Mouse (Mus musculus) embryo, embryonic 10 days (tissue): ENCODE measurements around the gene Morc2a.

Experiments used
- DNase-seq: peaks from one replicate; pipeline ENCODE4 v3.0.0-alpha.2; 2015; ENCODE audit warnings: low spot score

Gene Morc2a

GRCm38 (mm10) chr11:3684232-3684631, 35.2 kb downstream of the Morc2a start:
- no peak for DNase-seq

- DNase-seq = no peak
These were observed 35.9 kb downstream of the Morc2a start for GRCm38 (mm10) chr11:3684723-3685430.

- DNase-seq = no peak
These were observed 36.4 kb downstream of the Morc2a start for GRCm38 (mm10) chr11:3685431-3685830.

GRCm38 (mm10) chr11:3686318-3686717, 37.3 kb downstream of the Morc2a start:
- no peak for DNase-seq

- DNase-seq = no peak
These were observed 37.9 kb downstream of the Morc2a start for GRCm38 (mm10) chr11:3686885-3687284.

- no peak for DNase-seq
These were observed 42.8 kb downstream of the Morc2a start for GRCm38 (mm10) chr11:3691746-3692145.

GRCm38 (mm10) chr11:3696086-3696616, 47.2 kb downstream of the Morc2a start:
- DNase-seq = no peak

GRCm38 (mm10) chr11:3697441-3697840, 48.5 kb downstream of the Morc2a start:
- DNase-seq = no peak

- DNase-seq = no peak
These were observed 54.4 kb downstream of the Morc2a start for GRCm38 (mm10) chr11:3703089-3703992.

- no peak for DNase-seq
These were observed 55.4 kb downstream of the Morc2a start for GRCm38 (mm10) chr11:3704404-3704803.

- no peak for DNase-seq
These were observed 58.1 kb downstream of the Morc2a start for GRCm38 (mm10) chr11:3707057-3707456.

GRCm38 (mm10) chr11:3710203-3710602, 61.2 kb downstream of the Morc2a start:
- no peak for DNase-seq

- peak; percentile 73 for DNase-seq
These were observed 65.5 kb downstream of the Morc2a start for GRCm38 (mm10) chr11:3714486-3714885.

GRCm38 (mm10) chr11:3716662-3717061, 67.7 kb downstream of the Morc2a start:
- DNase-seq = no peak

GRCm38 (mm10) chr11:3722036-3722435, 73.0 kb downstream of the Morc2a start:
- DNase-seq = no peak

- DNase-seq = no peak
These were observed 73.9 kb downstream of the Morc2a start for GRCm38 (mm10) chr11:3722861-3723260.

GRCm38 (mm10) chr11:3723910-3724309, 74.9 kb downstream of the Morc2a start:
- no peak for DNase-seq

- DNase-seq = no peak
These were observed 75.7 kb downstream of the Morc2a start for GRCm38 (mm10) chr11:3724726-3725125.

GRCm38 (mm10) chr11:3725331-3726054, 76.5 kb downstream of the Morc2a start:
- no peak for DNase-seq

GRCm38 (mm10) chr11:3727438-3728105, 78.6 kb downstream of the Morc2a start:
- DNase-seq = no peak

GRCm38 (mm10) chr11:3731469-3731868, 82.5 kb downstream of the Morc2a start:
- no peak for DNase-seq
